Mouse (Mus musculus) Patski (cell line): ENCODE data around the gene Cdc42se1. TPM values are rescaled to one million over a fixed set of nuclear protein-coding genes. Genes with fewer than 3 reads are reported as not detected.

Source experiments
- ATAC-seq: fragments of 100-300 bp; one replicate; pipeline ENCODE4 v1.8.0; 2021
- CTCF ChIA-PET: fragments of 350-600 bp; sonication (Branson Sonifier 250); formaldehyde crosslinking; loops from one replicate; lab custom pipeline; 2022; ENCODE audit warnings: inconsistent platforms; lab: Charles Lee
- POLR2A ChIA-PET: fragments of 350-600 bp; sonication (Branson Sonifier 250); formaldehyde crosslinking; loops from one replicate; lab custom pipeline; 2022; ENCODE audit warnings: antibody characterized with exemption, inconsistent platforms; lab: Charles Lee
- DNase-seq: peaks from one replicate; pipeline ENCODE4 v3.0.0-alpha.2; 2011; ENCODE audit warnings: low read depth, low spot score
- H3K27me3 ChIP-seq: fragments of 371-371 bp; one replicate; pipeline ENCODE4 v1.5.1; 2021
- CTCF ChIP-seq: fragments of 100-300 bp; IDR thresholded peaks from one replicate; pipeline ENCODE4 v1.5.1; 2021
- in situ Hi-C: fragments of 300-500 bp; cut with MboI; formaldehyde crosslinking; loops from 3 replicates; pipeline ENCODE4 v1.11.1; 2018; ENCODE audit warnings: low pct_unique_long_range_greater_than_20kb, mixed read lengths
- polyA plus RNA-seq: library from polyadenylated mRNA; unstranded; gene quantifications from one replicate; pipeline ENCODE4 v1.2.3, GENCODE M21; 2021

The Cdc42se1 gene
- polyA plus RNA-seq, 1 experiment from 2014 or later: 165 TPM

- peak; percentile 85 for ATAC-seq
- in situ Hi-C loops: no loop called here
- TF ChIP-seq CTCF: peak; percentile 99
- H3K27me3 ChIP-seq: no peaks in the 10 kb centered on the region
- ChIA-PET POLR2A (interaction anchor here (0.9 to 4.7 kb wide), 5 partner anchors 8 to 53 kb away, joined by 3 to 39 read pairs (median 4); partner anchors contain the start of genes Cdc42se1 and Mllt11), CTCF (interaction anchor here (0.7 to 3.9 kb wide), 18 partner anchors 8 to 164 kb away, joined by 3 to 12 read pairs (median 4); partner anchors contain the start of genes Cdc42se1 and Tnfaip8l2)
- peak; percentile 91 for DNase-seq
Measured at GRCm38 (mm10) chr3:95217255-95218134, 11.0 kb upstream of the Cdc42se1 start, which contains the start of gene Gabpb2. Gene Gabpb2 (minus strand): TSS chr3:95217916.

GRCm38 (mm10) chr3:95218466-95219137 lies 9.9 kb upstream of the Cdc42se1 start:
- DNase-seq (no peak), ATAC-seq (no peak)
- ChIA-PET CTCF (interaction anchor here (0.8 to 2.4 kb wide), 14 partner anchors 8 to 165 kb away, joined by 3 to 12 read pairs (median 4); partner anchors contain the start of genes Cdc42se1, Mindy1 and Tnfaip8l2), POLR2A (interaction anchor here (0.7 to 4.7 kb wide), 2 partner anchors 11 to 59 kb away, joined by 3 to 39 read pairs; partner anchors contain the start of genes Cdc42se1 and Mllt11)
- in situ Hi-C loops: no loop called here
- peak; percentile 49 for TF ChIP-seq CTCF
- H3K27me3 ChIP-seq: no peaks in the 10 kb centered on the region

GRCm38 (mm10) chr3:95223041-95223440 lies 5.5 kb upstream of the Cdc42se1 start:
- in situ Hi-C loops: no loop called here
- ChIA-PET CTCF (interaction anchor here (1.1 to 1.8 kb wide), 2 partner anchors 12 to 41 kb away, joined by 3 to 6 read pairs; no protein-coding TSS in a partner anchor), POLR2A (no interaction called here)
- ATAC-seq: no peak
- DNase-seq: no peak
- TF ChIP-seq CTCF: no peak
- H3K27me3 ChIP-seq: no peaks in the 10 kb centered on the region

GRCm38 (mm10) chr3:95224295-95224694 lies 4.2 kb upstream of the Cdc42se1 start:
- no peak for ATAC-seq
- DNase-seq: no peak

GRCm38 (mm10) chr3:95227214-95227613 lies 1.3 kb upstream of the Cdc42se1 start:
- TF ChIP-seq CTCF: no peak
- ChIA-PET CTCF (interaction anchor here (0.6 to 2.6 kb wide), 7 partner anchors 9 to 174 kb away, joined by 3 to 12 read pairs (median 3); partner anchors contain the start of genes Gabpb2, Pip5k1a and Tnfaip8l2), POLR2A (interaction anchor here (0.8 to 6.7 kb wide), 4 partner anchors 9 to 183 kb away, joined by 4 to 39 read pairs (median 4); partner anchors contain the start of gene Gabpb2)
- H3K27me3 ChIP-seq: no peaks in the 10 kb centered on the region
- in situ Hi-C loops: no loop called here
- DNase-seq: no peak
- no peak for ATAC-seq

More at GRCm38 (mm10) chr3:95224295-95224694, 4.2 kb upstream of the Cdc42se1 start:
- H3K27me3 ChIP-seq: no peaks in the 10 kb centered on the region
- no peak for TF ChIP-seq CTCF
- in situ Hi-C loops: no loop called here
- ChIA-PET CTCF (interaction anchor here (1.1 to 1.8 kb wide), 4 partner anchors 9 to 56 kb away, joined by 3 to 6 read pairs (median 4); no protein-coding TSS in a partner anchor), POLR2A (interaction anchor here (0.5 to 1.2 kb wide), 3 partner anchors 11 to 1038 kb away, joined by 3 read pairs; partner anchors contain the start of gene Pip5k1a)

- H3K27me3 ChIP-seq: no peaks in the 10 kb centered on the region
- ATAC-seq: peak; percentile 3
- no peak for TF ChIP-seq CTCF
- CTCF ChIA-PET: interaction anchor here (0.6 to 2.6 kb wide), 4 partner anchors 8 to 249 kb away, joined by 3 to 12 read pairs (median 3); partner anchors contain the start of gene Gabpb2
- no peak for DNase-seq
- POLR2A ChIA-PET: interaction anchor here (0.6 to 6.7 kb wide), 6 partner anchors 11 to 201 kb away, joined by 3 to 39 read pairs (median 4); partner anchors contain the start of genes Gabpb2, Mindy1 and Prune1
- in situ Hi-C loops: no loop called here
Measured at GRCm38 (mm10) chr3:95228894-95229780, 605 bp downstream of the Cdc42se1 start.

- CTCF ChIA-PET: interaction anchor here (0.8 to 2.6 kb wide), 4 partner anchors 9 to 65 kb away, joined by 3 to 12 read pairs (median 3); partner anchors contain the start of gene Gabpb2
- TF ChIP-seq CTCF: no peak
- no peaks in the 10 kb centered on the region for H3K27me3 ChIP-seq
- no peak for DNase-seq
- POLR2A ChIA-PET: interaction anchor here (0.9 to 6.7 kb wide), 5 partner anchors 10 to 52 kb away, joined by 3 to 39 read pairs (median 6); partner anchors contain the start of genes Gabpb2, Mindy1 and Prune1
- no peak for ATAC-seq
- in situ Hi-C loops: no loop called here
Measured at GRCm38 (mm10) chr3:95229781-95230494, 1.4 kb downstream of the Cdc42se1 start.

- ChIA-PET CTCF (interaction anchor here (0.9 to 1.5 kb wide), 4 partner anchors 12 to 64 kb away, joined by 3 to 7 read pairs (median 4); partner anchors contain the start of gene Gabpb2), POLR2A (interaction anchor here (0.7 to 6.7 kb wide), 6 partner anchors 11 to 51 kb away, joined by 3 to 39 read pairs (median 4); partner anchors contain the start of genes Gabpb2, Gm128, Mindy1 and Prune1)
- H3K27me3 ChIP-seq: no peaks in the 10 kb centered on the region
- in situ Hi-C loops: no loop called here
- no peak for DNase-seq
- ATAC-seq: no peak
- no peak for TF ChIP-seq CTCF
Measured at GRCm38 (mm10) chr3:95230495-95231297, 2.2 kb downstream of the Cdc42se1 start.
